Mouse (Mus musculus) neural tube, embryonic 13.5 days (tissue): Measurements from ENCODE around the gene Cybb. TPM values are rescaled to one million over a fixed set of nuclear protein-coding genes. Genes with fewer than 3 reads are reported as not detected.
"Not testable (repeated sequence)": the region's sequence is repeated elsewhere in the genome, so short reads cannot be mapped to it uniquely, and the experiment has no call there.

Experiments used
- ATAC-seq: fragments of 200-750 bp; cut with Nextera tagmentation; 2 replicates; pipeline ENCODE4 v1.8.0; 2017; ENCODE audit warnings: low read depth, mild to moderate bottlenecking, moderate TSS enrichment, moderate library complexity
- H3K27ac ChIP-seq: fragments of 300-500 bp; sonication (generic); replicated peaks from 2 replicates; pipeline ENCODE4 v1.5.1; 2015; ENCODE audit warnings: moderate library complexity, mild to moderate bottlenecking, inconsistent platforms
- H3K27me3 ChIP-seq: fragments of 300-500 bp; sonication (generic); 2 replicates; pipeline ENCODE4 v1.6.1; 2015; ENCODE audit warnings: mild to moderate bottlenecking, inconsistent platforms
- H3K36me3 ChIP-seq: fragments of 300-500 bp; sonication (generic); 2 replicates; pipeline ENCODE4 v1.6.1; 2015; ENCODE audit warnings: mild to moderate bottlenecking, inconsistent platforms
- H3K4me1 ChIP-seq: fragments of 300-500 bp; sonication (generic); replicated peaks from 2 replicates; pipeline ENCODE4 v1.6.1; 2015; ENCODE audit warnings: inconsistent platforms
- H3K4me2 ChIP-seq: fragments of 300-500 bp; sonication (generic); 2 replicates; pipeline ENCODE4 v1.6.1; 2015; ENCODE audit warnings: inconsistent platforms, mild to moderate bottlenecking, moderate library complexity
- H3K4me3 ChIP-seq: fragments of 300-500 bp; sonication (generic); 2 replicates; pipeline ENCODE4 v1.5.1; 2015; ENCODE audit warnings: mild to moderate bottlenecking, inconsistent platforms
- H3K9ac ChIP-seq: fragments of 300-500 bp; sonication (generic); 2 replicates; pipeline ENCODE4 v1.6.1; 2015; ENCODE audit warnings: moderate library complexity, mild to moderate bottlenecking, inconsistent platforms
- H3K9me3 ChIP-seq: fragments of 300-500 bp; sonication (generic); 2 replicates; pipeline ENCODE4 v1.6.1; 2016; ENCODE audit warnings: inconsistent platforms
- WGBS: fragments of 180-500 bp; shearing (Covaris S2); methylation state at CpG from one replicate; pipeline ENCODE4 v1.1.7; 2015; 5-methylcytosine and 5-hydroxymethylcytosine counted together
- polyA plus RNA-seq: library from polyadenylated mRNA; unstranded; fragments of >200 nt; fragmentation: Nextera tagmentation; extraction: Ambion mirVana; gene quantifications from 2 replicates; pipeline ENCODE4 v1.2.1, GENCODE M21; 2015

Cybb gene
- 1.4 TPM in 2 replicates for polyA plus RNA-seq

DNA sequence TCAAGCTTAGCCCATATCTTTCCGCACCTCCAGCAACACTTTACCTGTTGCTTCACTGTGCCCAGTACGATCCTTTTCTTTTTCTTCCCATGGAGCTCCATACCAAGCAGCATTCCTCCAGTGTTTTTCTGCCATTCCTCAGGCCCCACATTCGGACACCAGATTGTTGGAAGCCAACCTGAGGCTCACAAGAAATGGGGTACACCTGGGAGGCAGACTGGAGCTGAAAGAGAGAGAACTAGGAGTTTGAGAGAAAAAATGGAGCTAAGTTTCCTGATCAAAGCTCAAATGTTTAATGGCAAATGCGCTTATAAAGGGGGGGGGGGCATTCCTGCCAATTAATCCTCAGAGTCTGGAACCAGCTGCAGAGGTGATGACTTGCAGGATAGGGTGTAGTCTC, at the start of gene Cybb:
Gene Cybb, minus strand, starts transcription at position 101 of the 400 bp plus-strand sequence.
- H3K9me3 ChIP-seq: no peaks in the 10 kb centered on the region
- H3K27ac ChIP-seq: no peak within 1 kb of the TSS
- H3K9ac ChIP-seq: no peak within 1 kb of the TSS
- no peak within 1 kb of the TSS for H3K4me2 ChIP-seq
- H3K27me3 ChIP-seq: no peaks in the 10 kb centered on the region
- WGBS: 84% methylated on average over 4 of the region's 4 CpGs
- ATAC-seq: no peak
- H3K4me1 ChIP-seq: no peaks in the 10 kb centered on the region
- no peak within 1 kb of the TSS for H3K4me3 ChIP-seq
- H3K36me3 ChIP-seq: no peaks in the 10 kb centered on the region

DNA sequence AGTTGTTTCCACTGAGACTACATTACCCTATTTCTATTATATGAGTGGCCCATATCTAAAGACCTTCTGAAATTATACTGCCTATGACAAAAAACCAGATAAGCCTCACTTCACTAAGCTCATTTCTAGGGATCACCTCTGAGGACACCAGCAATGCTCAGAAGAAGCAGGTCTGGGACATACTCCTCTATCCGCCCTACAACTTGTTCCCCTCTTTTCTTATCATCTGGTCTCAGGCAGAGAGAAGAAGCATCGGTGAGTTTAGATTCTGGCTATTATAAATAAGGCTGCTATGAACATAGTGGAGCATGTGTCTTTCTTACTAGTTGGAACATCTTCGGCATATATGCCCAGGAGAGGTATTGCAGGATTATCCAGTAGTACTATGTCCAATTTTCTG, 49.3 kb upstream of the Cybb start:
- Histone ChIP-seq H3K36me3 (no peaks in the 10 kb centered on the region), H3K9me3 (no peaks in the 10 kb centered on the region), H3K27ac (no peak overlapping the region), H3K4me2 (no peak overlapping the region), H3K4me3 (no peak overlapping the region), H3K9ac (no peak overlapping the region), H3K4me1 (no peaks in the 10 kb centered on the region), H3K27me3 (no peaks in the 10 kb centered on the region)
- no peak for ATAC-seq
- 95% methylated on average over 3 of the region's 3 CpGs for WGBS

GRCm38 (mm10) chrX:9519969-9520368, 32.4 kb upstream of the Cybb start:
- H3K9ac ChIP-seq, H3K27ac ChIP-seq, H3K9me3 ChIP-seq, H3K36me3 ChIP-seq, H3K4me1 ChIP-seq, H3K27me3 ChIP-seq, H3K4me2 ChIP-seq, H3K4me3 ChIP-seq: not testable (repeated sequence)
- ATAC-seq: peak; percentile 32; the same call in 1 of the 2 replicates
- WGBS: 51% methylated on average over 2 of the region's 2 CpGs

GRCm38 (mm10) chrX:9517531-9517930, 30.0 kb upstream of the Cybb start:
- not testable (repeated sequence) for H3K36me3 ChIP-seq, ATAC-seq, H3K4me2 ChIP-seq, H3K4me1 ChIP-seq, H3K27me3 ChIP-seq, H3K9ac ChIP-seq, H3K9me3 ChIP-seq, H3K27ac ChIP-seq, H3K4me3 ChIP-seq

- not testable (repeated sequence) for H3K4me3 ChIP-seq, H3K36me3 ChIP-seq
- WGBS: 81% methylated on average over 6 of the region's 6 CpGs
These were observed 12.5 kb downstream of the Cybb start for GRCm38 (mm10) chrX:9475036-9475435.

DNA sequence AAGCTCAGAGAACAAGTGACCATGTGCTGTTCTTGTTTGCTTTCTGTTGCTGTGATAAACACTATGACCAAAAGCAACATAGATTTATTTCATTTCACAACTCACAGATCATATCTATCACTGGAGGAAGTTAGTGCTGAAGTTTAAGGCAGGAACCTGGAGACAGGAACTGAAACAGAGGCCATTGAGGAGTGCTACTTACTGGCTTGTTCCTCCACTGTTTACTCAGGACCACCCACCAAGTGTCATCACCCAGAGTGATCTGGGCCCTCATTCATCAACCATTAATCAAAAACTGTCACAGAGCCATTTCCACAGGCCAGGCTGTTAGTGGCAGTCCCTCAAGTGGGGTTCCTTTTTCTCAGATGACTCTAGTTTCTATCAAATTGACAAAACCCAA, 13.1 kb downstream of the Cybb start:
- H3K4me2 ChIP-seq: no peak overlapping the region
- no peaks in the 10 kb centered on the region for H3K9me3 ChIP-seq
- H3K9ac ChIP-seq: no peak overlapping the region
- H3K36me3 ChIP-seq: no peaks in the 10 kb centered on the region
- ATAC-seq: no peak
- no peak overlapping the region for H3K4me3 ChIP-seq
- H3K27ac ChIP-seq: no peak overlapping the region
- H3K27me3 ChIP-seq: no peaks in the 10 kb centered on the region
- no peaks in the 10 kb centered on the region for H3K4me1 ChIP-seq

More at GRCm38 (mm10) chrX:9475036-9475435, 12.5 kb downstream of the Cybb start:
- H3K4me1 ChIP-seq, H3K27me3 ChIP-seq, H3K4me2 ChIP-seq, H3K27ac ChIP-seq, H3K9ac ChIP-seq, H3K9me3 ChIP-seq, ATAC-seq: not testable (repeated sequence)

DNA sequence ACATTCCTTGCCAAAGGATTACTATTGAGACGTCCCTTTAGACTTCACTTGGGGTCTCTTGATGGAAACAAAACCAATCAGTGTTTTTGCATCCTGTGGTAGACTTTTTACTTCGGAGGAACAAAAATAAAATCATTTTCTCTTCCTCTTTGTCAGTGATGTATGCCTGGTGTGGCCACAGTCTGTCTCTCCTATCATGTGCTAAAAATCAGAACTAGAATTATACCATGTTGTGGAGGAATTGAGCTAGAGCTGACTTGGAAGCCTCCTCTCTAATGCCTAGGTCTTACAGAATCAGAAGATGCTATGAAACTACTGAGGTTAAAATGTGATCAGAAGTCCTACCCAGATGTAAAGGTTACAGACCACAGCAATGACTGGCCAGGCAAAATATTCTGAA, 13.8 kb downstream of the Cybb start:
- 81% methylated on average over 2 of the region's 2 CpGs for whole genome bisulfite sequencing
- H3K4me2 ChIP-seq: no peak overlapping the region
- no peak overlapping the region for H3K27ac ChIP-seq
- no peak overlapping the region for H3K9ac ChIP-seq
- H3K9me3 ChIP-seq: no peaks in the 10 kb centered on the region
- H3K4me3 ChIP-seq: no peak overlapping the region
- no peaks in the 10 kb centered on the region for H3K36me3 ChIP-seq
- ATAC-seq: no peak
- no peaks in the 10 kb centered on the region for H3K4me1 ChIP-seq
- no peaks in the 10 kb centered on the region for H3K27me3 ChIP-seq

GRCm38 (mm10) chrX:9470811-9471388, 16.7 kb downstream of the Cybb start:
- Histone ChIP-seq H3K9ac (no peak overlapping the region), H3K9me3 (no peaks in the 10 kb centered on the region), H3K4me2 (no peak overlapping the region), H3K4me1 (no peaks in the 10 kb centered on the region), H3K36me3 (no peaks in the 10 kb centered on the region), H3K27me3 (no peaks in the 10 kb centered on the region), H3K4me3 (no peak overlapping the region), H3K27ac (no peak overlapping the region)
- ATAC-seq: no peak
- WGBS: 53% methylated on average over 3 of the region's 3 CpGs

GRCm38 (mm10) chrX:9469100-9469499, 18.5 kb downstream of the Cybb start:
- Histone ChIP-seq H3K4me3 (no peak overlapping the region), H3K27me3 (no peaks in the 10 kb centered on the region), H3K9me3 (no peaks in the 10 kb centered on the region), H3K9ac (no peak overlapping the region), H3K4me1 (no peaks in the 10 kb centered on the region), H3K36me3 (no peaks in the 10 kb centered on the region), H3K27ac (no peak overlapping the region), H3K4me2 (no peak overlapping the region)
- no peak for ATAC-seq

- no peak overlapping the region for H3K4me2 ChIP-seq
- WGBS: 90% methylated on average over 4 of the region's 4 CpGs
- H3K4me3 ChIP-seq: no peak overlapping the region
- no peaks in the 10 kb centered on the region for H3K9me3 ChIP-seq
- H3K27ac ChIP-seq: no peak overlapping the region
- H3K36me3 ChIP-seq: no peaks in the 10 kb centered on the region
- H3K27me3 ChIP-seq: no peaks in the 10 kb centered on the region
- H3K4me1 ChIP-seq: no peaks in the 10 kb centered on the region
- no peak for ATAC-seq
- no peak overlapping the region for H3K9ac ChIP-seq
These were observed 20.6 kb downstream of the Cybb start for GRCm38 (mm10) chrX:9467020-9467419.

- no peaks in the 10 kb centered on the region for H3K27me3 ChIP-seq
- ATAC-seq: no peak
- H3K4me2 ChIP-seq: no peak overlapping the region
- WGBS: 84% methylated on average over 2 of the region's 2 CpGs
- H3K4me1 ChIP-seq: no peaks in the 10 kb centered on the region
- no peaks in the 10 kb centered on the region for H3K36me3 ChIP-seq
- H3K9me3 ChIP-seq: no peaks in the 10 kb centered on the region
- no peak overlapping the region for H3K4me3 ChIP-seq
- no peak overlapping the region for H3K9ac ChIP-seq
- H3K27ac ChIP-seq: no peak overlapping the region
These were observed 21.7 kb downstream of the Cybb start for GRCm38 (mm10) chrX:9465890-9466289.

DNA sequence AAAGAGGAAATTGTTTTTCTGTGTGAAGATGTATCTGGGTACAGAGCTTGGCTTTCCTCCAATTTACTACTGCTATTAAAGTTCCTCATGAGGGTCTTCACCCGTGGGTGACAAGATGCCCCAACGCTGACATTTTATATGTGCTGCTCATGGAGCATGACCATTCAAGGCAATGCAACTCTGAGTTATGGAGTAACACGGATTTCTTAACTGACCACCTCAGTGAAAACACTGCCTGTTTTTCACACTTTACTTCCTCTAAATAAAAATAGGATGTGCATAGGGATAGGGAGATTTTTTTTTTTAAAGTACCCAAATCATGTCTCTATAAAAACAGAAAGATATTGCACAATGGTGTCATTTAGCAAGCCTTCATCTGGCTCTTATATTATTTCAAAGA, 24.9 kb downstream of the Cybb start:
- Histone ChIP-seq H3K4me3 (no peak overlapping the region), H3K36me3 (no peaks in the 10 kb centered on the region), H3K9me3 (no peaks in the 10 kb centered on the region), H3K27me3 (no peaks in the 10 kb centered on the region), H3K4me2 (no peak overlapping the region), H3K9ac (no peak overlapping the region), H3K27ac (no peak overlapping the region), H3K4me1 (no peaks in the 10 kb centered on the region)
- 88% methylated on average over 3 of the region's 3 CpGs for WGBS
- ATAC-seq: no peak

DNA sequence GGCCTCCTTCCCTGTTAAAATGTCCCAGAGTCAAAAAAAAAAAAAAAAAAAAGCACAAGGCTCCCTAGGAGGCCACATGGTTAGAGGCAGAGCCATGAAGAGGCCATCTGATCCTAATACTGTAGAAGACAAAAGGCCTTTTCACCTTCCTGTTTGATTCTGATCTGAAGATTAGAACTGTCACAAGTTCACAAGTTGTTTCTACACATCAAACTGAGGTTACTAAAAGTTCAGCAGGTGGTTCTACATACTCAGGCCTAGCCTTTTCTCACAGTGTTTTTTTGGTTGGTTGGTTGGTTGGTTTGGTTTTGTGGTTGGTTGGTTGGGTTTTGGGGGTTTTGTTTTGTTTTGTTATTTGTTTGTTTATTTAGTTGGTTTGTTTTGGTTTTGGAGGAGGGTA, 26.2 kb downstream of the Cybb start:
- no peak for ATAC-seq
- no peak overlapping the region for H3K27ac ChIP-seq
- H3K27me3 ChIP-seq: no peaks in the 10 kb centered on the region
- no peak overlapping the region for H3K4me2 ChIP-seq
- H3K4me1 ChIP-seq: no peaks in the 10 kb centered on the region
- no peaks in the 10 kb centered on the region for H3K36me3 ChIP-seq
- no peak overlapping the region for H3K9ac ChIP-seq
- no peak overlapping the region for H3K4me3 ChIP-seq
- no peaks in the 10 kb centered on the region for H3K9me3 ChIP-seq
